Mouse (Mus musculus): ENCODE measurements around the gene Il17rb. TPM values are rescaled to one million over a fixed set of nuclear protein-coding genes. Genes with fewer than 3 reads are reported as not detected.

Gene Il17rb
- polyA plus RNA-seq, 1 experiment from 2014 or later = 1.1 TPM

GRCm38 (mm10) chr14:29980447-29981205, 28.1 kb downstream of the Il17rb start:
- H3K9me3 ChIP-seq = 0 out of 2 replicates have a peak, but pooled peaks cover 9% of the 10 kb centered on the region
- H3K4me1 ChIP-seq = peaks cover 11% of the 10 kb centered on the region
- H3K27me3 ChIP-seq = no peaks in the 10 kb centered on the region
- H3K9ac ChIP-seq = no peak overlapping the region
- H3K4me2 ChIP-seq (replicated peaks) = no peak overlapping the region
- no peak for ATAC-seq (ENCODE audit: low FRiP score, low read depth)
- peaks cover 68% of the 10 kb centered on the region for H3K36me3 ChIP-seq
- H3K27ac ChIP-seq = no peak overlapping the region
- no peak overlapping the region for H3K4me3 ChIP-seq
- WGBS = 98% methylated on average over 10 of the region's 10 CpGs

GRCm38 (mm10) chr14:29978254-29979204, 30.2 kb downstream of the Il17rb start, which contains the start of gene Actr8:
Gene Actr8, plus strand, starts transcription at chr14:29978337.
- Histone ChIP-seq H3K4me2 (replicated peaks) (peak within 1 kb of the TSS; percentile 89), H3K36me3 (peaks cover 64% of the 10 kb centered on the region), H3K4me3 (peak within 1 kb of the TSS; percentile 72), H3K9me3 (0 out of 2 replicates have a peak, but pooled peaks cover 9% of the 10 kb centered on the region), H3K9ac (peak within 1 kb of the TSS; percentile 89), H3K4me1 (peaks cover 11% of the 10 kb centered on the region), H3K27ac (peak within 1 kb of the TSS; percentile 86), H3K27me3 (no peaks in the 10 kb centered on the region)
- ATAC-seq (ENCODE audit: low FRiP score, low read depth) = peak; percentile 98
- 2% methylated on average over 44 of the region's 44 CpGs for WGBS

GRCm38 (mm10) chr14:29976927-29977326, 31.8 kb downstream of the Il17rb start:
- Histone ChIP-seq H3K4me2 (replicated peaks) (no peak overlapping the region), H3K9me3 (0 out of 2 replicates have a peak, but pooled peaks cover 9% of the 10 kb centered on the region), H3K27ac (no peak overlapping the region), H3K4me1 (peaks cover 11% of the 10 kb centered on the region), H3K36me3 (peaks cover 64% of the 10 kb centered on the region), H3K9ac (no peak overlapping the region), H3K27me3 (no peaks in the 10 kb centered on the region), H3K4me3 (no peak overlapping the region)
- WGBS = 92% methylated on average over 6 of the region's 6 CpGs
- ATAC-seq (ENCODE audit: low FRiP score, low read depth) = no peak

GRCm38 (mm10) chr14:29971993-29972392, 36.7 kb downstream of the Il17rb start:
- Histone ChIP-seq H3K27me3 (no peaks in the 10 kb centered on the region), H3K4me2 (replicated peaks) (no peak overlapping the region), H3K27ac (no peak overlapping the region), H3K9me3 (no peaks in the 10 kb centered on the region), H3K4me1 (peaks cover 16% of the 10 kb centered on the region), H3K4me3 (no peak overlapping the region), H3K36me3 (peaks cover 61% of the 10 kb centered on the region), H3K9ac (no peak overlapping the region)
- WGBS = 91% methylated on average over 5 of the region's 5 CpGs
- no peak for ATAC-seq (ENCODE audit: low FRiP score, low read depth)

- ATAC-seq (ENCODE audit: low FRiP score, low read depth) = no peak
- H3K36me3 ChIP-seq = peaks cover 56% of the 10 kb centered on the region
Observed at GRCm38 (mm10) chr14:29971446-29971845, 37.2 kb downstream of the Il17rb start.

GRCm38 (mm10) chr14:29968075-29968821, 40.4 kb downstream of the Il17rb start, which contains the start of gene Selenok:
Gene Selenok, plus strand, starts transcription at chr14:29968308.
- Histone ChIP-seq H3K4me1 (peaks cover 16% of the 10 kb centered on the region), H3K9ac (peak within 1 kb of the TSS; percentile 87), H3K4me2 (replicated peaks) (peak within 1 kb of the TSS; percentile 73), H3K27me3 (no peaks in the 10 kb centered on the region), H3K4me3 (peak within 1 kb of the TSS; percentile 90), H3K9me3 (no peaks in the 10 kb centered on the region), H3K36me3 (peaks cover 30% of the 10 kb centered on the region), H3K27ac (peak within 1 kb of the TSS; percentile 69; the same call in 1 of the 2 replicates)
- ATAC-seq (ENCODE audit: low FRiP score, low read depth) = peak; percentile 100
- WGBS = under 1% methylated on average over 46 of the region's 49 CpGs

More at GRCm38 (mm10) chr14:29971446-29971845, 37.2 kb downstream of the Il17rb start:
- no peak overlapping the region for H3K9ac ChIP-seq
- no peaks in the 10 kb centered on the region for H3K27me3 ChIP-seq
- WGBS = 97% methylated on average over 7 of the region's 7 CpGs
- H3K4me3 ChIP-seq = no peak overlapping the region
- H3K4me2 ChIP-seq (replicated peaks) = no peak overlapping the region
- no peaks in the 10 kb centered on the region for H3K9me3 ChIP-seq
- no peak overlapping the region for H3K27ac ChIP-seq
- peaks cover 16% of the 10 kb centered on the region for H3K4me1 ChIP-seq

- ATAC-seq (ENCODE audit: low FRiP score, low read depth) = no peak
- Histone ChIP-seq H3K27me3 (no peaks in the 10 kb centered on the region), H3K9ac (peak overlapping the region; percentile 64), H3K4me2 (replicated peaks) (peak overlapping the region; percentile 65), H3K27ac (peak overlapping the region; percentile 69; the same call in 1 of the 2 replicates), H3K4me3 (peak overlapping the region; percentile 90), H3K4me1 (peaks cover 16% of the 10 kb centered on the region), H3K36me3 (peaks cover 23% of the 10 kb centered on the region), H3K9me3 (no peaks in the 10 kb centered on the region)
- WGBS = 56% methylated on average over 7 of the region's 7 CpGs
Observed at GRCm38 (mm10) chr14:29967611-29968010, 41.1 kb downstream of the Il17rb start.

- Histone ChIP-seq H3K36me3 (no peaks in the 10 kb centered on the region), H3K27me3 (no peaks in the 10 kb centered on the region), H3K4me3 (no peak overlapping the region), H3K4me2 (replicated peaks) (no peak overlapping the region), H3K4me1 (no peaks in the 10 kb centered on the region), H3K9ac (no peak overlapping the region), H3K9me3 (no peaks in the 10 kb centered on the region), H3K27ac (no peak overlapping the region)
- ATAC-seq (ENCODE audit: low FRiP score, low read depth) = no peak
Observed at GRCm38 (mm10) chr14:29957393-29957792, 51.3 kb downstream of the Il17rb start.

GRCm38 (mm10) chr14:29950805-29951204, 57.9 kb downstream of the Il17rb start:
- no peak for ATAC-seq (ENCODE audit: low FRiP score, low read depth)
- WGBS = 82% methylated on average over 4 of the region's 4 CpGs

GRCm38 (mm10) chr14:29946761-29947309, 61.9 kb downstream of the Il17rb start:
- Histone ChIP-seq H3K27me3 (0 out of 2 replicates have a peak, but pooled peaks cover 1% of the 10 kb centered on the region), H3K9ac (no peak overlapping the region), H3K9me3 (no peaks in the 10 kb centered on the region), H3K36me3 (no peaks in the 10 kb centered on the region), H3K4me3 (no peak overlapping the region), H3K4me1 (no peaks in the 10 kb centered on the region), H3K4me2 (replicated peaks) (no peak overlapping the region), H3K27ac (no peak overlapping the region)
- WGBS = 72% methylated on average over 5 of the region's 5 CpGs
- no peak for ATAC-seq (ENCODE audit: low FRiP score, low read depth)

More at GRCm38 (mm10) chr14:29950805-29951204, 57.9 kb downstream of the Il17rb start:
- H3K9me3 ChIP-seq = no peaks in the 10 kb centered on the region
- no peak overlapping the region for H3K4me3 ChIP-seq
- no peak overlapping the region for H3K4me2 ChIP-seq (replicated peaks)
- no peaks in the 10 kb centered on the region for H3K27me3 ChIP-seq
- no peaks in the 10 kb centered on the region for H3K4me1 ChIP-seq
- no peaks in the 10 kb centered on the region for H3K36me3 ChIP-seq
- H3K27ac ChIP-seq = no peak overlapping the region
- H3K9ac ChIP-seq = no peak overlapping the region

All from limb, embryonic 13.5 days (tissue).